In genomic region chrX:76598459-76599206, GRCm38 (mm10) we compare ENCODE assay signal across 9 mouse cellular contexts. TPM values are rescaled to one million over a fixed set of nuclear protein-coding genes. Genes with fewer than 3 reads are reported as not detected.
DNase-seq lines count a peak whose midpoint lies in the region; ATAC-seq lines count a peak whose summit lies in the region.
"Had no signal": no experiment of that assay in that cellular context is flagged by ENCODE, and none has a peak within 500 bp of the region (broad histone marks: within the 10 kb centered on the region; RNA-seq: fewer than 3 reads in every experiment).

No protein-coding gene starts in this region.

- H3K9ac ChIP-seq in limb, embryonic 15.5 days = no peak overlapping the region

- no peaks in the 10 kb centered on the region for H3K36me3 ChIP-seq in hindbrain, embryonic 10.5 days
- H3K36me3 ChIP-seq in limb, embryonic 15.5 days = no peaks in the 10 kb centered on the region

- no peaks in the 10 kb centered on the region for H3K4me1 ChIP-seq in hindbrain, embryonic 10.5 days (replicated peaks)
- no peaks in the 10 kb centered on the region for H3K4me1 ChIP-seq in limb, embryonic 15.5 days

- ATAC-seq in activated CD4-positive, CD25-positive, alpha-beta regulatory T cell, adult 4 months = peak; percentile 99
- peak; percentile 100 for ATAC-seq in erythroid progenitor cell, adult 5-6 weeks (replicated peaks; ENCODE audit: low FRiP score, poor library complexity, severe bottlenecking)
- ATAC-seq in limb, embryonic 15.5 days (ENCODE audit: insufficient number of reproducible peaks, low FRiP score, low TSS enrichment, low read depth) = peak; percentile 100

- DNase-seq in left cerebral cortex, postnatal 14 days (ENCODE audit: low spot score in 2 of 2) = peak; percentile 4 to 44
- no peak for DNase-seq in left cerebral cortex, adult 11 months (ENCODE audit: low spot score)
- DNase-seq in hindbrain, embryonic 10.5 days (ENCODE audit: low spot score) = peak; percentile 25
- DNase-seq in naive thymus-derived CD4-positive, alpha-beta T cell, adult 2 months (ENCODE audit: low read depth) = peak; percentile 87
- no peak for DNase-seq in layer of hippocampus, adult 9-10 months (ENCODE audit: low spot score)

- WGBS in hindbrain, embryonic 10.5 days = 57% methylated on average over 6 of the region's 6 CpGs
- WGBS in limb, embryonic 15.5 days = 52% methylated on average over 6 of the region's 6 CpGs

- peaks cover 4% of the 10 kb centered on the region for H3K9me3 ChIP-seq in hindbrain, embryonic 10.5 days
- H3K9me3 ChIP-seq in limb, embryonic 15.5 days = peaks cover 4% of the 10 kb centered on the region

- H3K4me3 ChIP-seq in hindbrain, embryonic 10.5 days = no peak overlapping the region
- H3K4me3 ChIP-seq in limb, embryonic 15.5 days = no peak overlapping the region

- intact Hi-C loops in left cerebral cortex, postnatal 14 days (cut with DNase I) = no loop called here

- H3K4me2 ChIP-seq in limb, embryonic 15.5 days = no peak overlapping the region

- no peaks in the 10 kb centered on the region for H3K27me3 ChIP-seq in hindbrain, embryonic 10.5 days (ENCODE audit: insufficient read depth, poor library complexity, severe bottlenecking)
- H3K27me3 ChIP-seq in limb, embryonic 15.5 days = no peaks in the 10 kb centered on the region

- H3K27ac ChIP-seq in hindbrain, embryonic 10.5 days = no peak overlapping the region
- H3K27ac ChIP-seq in limb, embryonic 15.5 days = no peak overlapping the region

RNA-seq across cellular contexts. Expression of gene Cldn34d, which starts 4.1 kb away (rescaled TPM):
- not detected for total RNA-seq in left cerebral cortex, postnatal 14 days (2021)
- not detected for polyA plus RNA-seq in activated CD4-positive, CD25-positive, alpha-beta regulatory T cell, adult 4 months (2017; shearing (Covaris generic))
- total RNA-seq in erythroid progenitor cell, adult 5-6 weeks (2015; ENCODE audit: low replicate concordance) = not detected in 2 replicates
- not detected in 2 replicates for total RNA-seq in erythroid progenitor cell, adult 5-6 weeks (2017; ENCODE audit: low replicate concordance)
- polyA plus RNA-seq in hindbrain, embryonic 10.5 days (2016; fragmentation: Nextera tagmentation; extraction: Ambion mirVana) = not detected in 2 replicates
- not detected in 2 replicates for polyA plus RNA-seq in limb, embryonic 15.5 days (2015; fragmentation: Nextera tagmentation; extraction: Ambion mirVana)
- polyA plus RNA-seq: small intestine, adult 2 months had no signal

Comparison
In these comparisons a context has a peak if more than half of its experiments do, and no peak if none do; other contexts are left out.
1. DNase-seq: peak in left cerebral cortex, postnatal 14 days (2 of 2), hindbrain, embryonic 10.5 days (single experiment) and naive thymus-derived CD4-positive, alpha-beta T cell, adult 2 months (single experiment); none in left cerebral cortex, adult 11 months (single experiment) and layer of hippocampus, adult 9-10 months (single experiment).
2. Peak in every context shown above with its lines, with median percentiles within 50 percentile points of each other: ATAC-seq.